Mouse (Mus musculus): ENCODE measurements around the gene Klhl29.

Gene Klhl29

DNA sequence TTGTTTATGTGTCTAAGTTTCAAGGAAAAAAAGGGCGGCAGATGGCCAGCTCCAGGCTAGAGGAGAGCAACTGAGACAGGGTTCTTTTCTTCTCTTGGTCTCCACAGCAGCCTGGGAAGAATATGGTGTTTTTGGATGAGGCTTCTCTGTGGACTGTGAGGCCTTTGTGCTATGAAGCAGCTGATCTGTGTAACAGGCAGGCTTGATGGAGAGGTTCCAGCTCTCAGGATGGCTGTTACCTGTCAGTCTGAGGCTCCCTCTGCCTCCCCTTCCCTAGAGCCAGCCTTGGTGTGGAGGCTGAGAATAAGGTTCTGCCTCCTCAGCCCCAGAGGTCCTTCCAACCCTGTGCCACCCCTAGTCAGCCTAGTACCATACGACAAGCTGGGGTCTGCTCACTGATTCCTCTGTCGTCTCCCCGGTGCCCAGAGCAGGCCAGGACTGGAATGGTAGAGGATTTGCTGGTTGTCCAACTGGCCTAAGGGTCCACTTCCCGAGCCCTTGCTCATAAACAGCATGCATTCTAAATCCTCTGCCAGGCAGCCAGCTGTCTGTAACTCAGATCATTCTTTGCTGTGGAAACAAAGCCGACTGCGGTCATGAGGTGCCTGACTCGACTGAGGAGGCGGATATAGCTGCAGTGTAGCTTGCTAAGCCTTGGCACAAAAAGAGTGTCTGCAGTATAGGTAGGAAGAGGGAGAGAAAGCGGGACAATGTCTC is 122.0 kb downstream of the Klhl29 start:
- DNase-seq (ENCODE audit: low spot score): no peak

- no peak for DNase-seq (ENCODE audit: low spot score)
These were observed 122.9 kb downstream of the Klhl29 start for GRCm38 (mm10) chr12:5252569-5252968.

DNA sequence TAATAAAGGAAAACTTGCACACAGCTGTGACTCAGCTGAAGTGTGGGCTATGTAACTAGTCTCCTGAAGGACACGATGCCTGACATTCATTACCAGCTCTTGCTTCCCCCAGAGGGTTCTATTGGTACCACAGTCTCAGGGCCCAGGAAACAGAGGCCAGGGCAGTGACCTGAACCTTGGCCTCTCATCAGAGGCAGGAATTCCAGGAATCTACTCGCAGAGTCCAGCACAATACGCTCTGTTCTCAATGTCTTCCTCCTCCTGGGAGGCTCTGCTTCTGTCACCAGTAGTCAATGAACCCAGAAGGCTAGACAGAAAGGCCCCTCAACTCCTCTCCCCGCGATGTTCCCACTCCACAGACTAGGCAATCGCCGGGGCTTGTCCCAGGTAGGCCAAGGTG is 125.4 kb downstream of the Klhl29 start:
- DNase-seq (ENCODE audit: low spot score): no peak

DNA sequence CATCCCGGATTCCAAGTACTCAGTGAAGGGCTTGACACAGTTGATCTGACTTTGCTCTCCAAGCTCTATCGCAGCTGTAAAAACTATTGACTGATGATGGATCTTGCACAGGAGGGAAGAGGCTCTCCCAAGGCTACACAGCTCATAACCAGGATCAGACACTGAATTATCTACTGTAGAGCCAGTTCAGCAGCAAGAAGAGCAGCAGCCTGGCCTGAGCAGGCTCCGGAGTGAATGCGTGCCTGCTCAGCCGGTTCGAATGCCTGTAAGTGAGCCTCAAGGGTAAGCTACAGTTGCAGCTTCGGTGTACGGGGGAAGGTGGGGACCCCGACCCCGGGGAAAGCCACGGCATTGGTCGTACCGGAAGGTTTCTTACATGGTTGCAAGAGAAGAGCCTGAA is 126.4 kb downstream of the Klhl29 start:
- no peak for DNase-seq (ENCODE audit: low spot score)

- DNase-seq (ENCODE audit: low spot score): no peak
These were observed 128.0 kb downstream of the Klhl29 start for GRCm38 (mm10) chr12:5247505-5247904.

DNA sequence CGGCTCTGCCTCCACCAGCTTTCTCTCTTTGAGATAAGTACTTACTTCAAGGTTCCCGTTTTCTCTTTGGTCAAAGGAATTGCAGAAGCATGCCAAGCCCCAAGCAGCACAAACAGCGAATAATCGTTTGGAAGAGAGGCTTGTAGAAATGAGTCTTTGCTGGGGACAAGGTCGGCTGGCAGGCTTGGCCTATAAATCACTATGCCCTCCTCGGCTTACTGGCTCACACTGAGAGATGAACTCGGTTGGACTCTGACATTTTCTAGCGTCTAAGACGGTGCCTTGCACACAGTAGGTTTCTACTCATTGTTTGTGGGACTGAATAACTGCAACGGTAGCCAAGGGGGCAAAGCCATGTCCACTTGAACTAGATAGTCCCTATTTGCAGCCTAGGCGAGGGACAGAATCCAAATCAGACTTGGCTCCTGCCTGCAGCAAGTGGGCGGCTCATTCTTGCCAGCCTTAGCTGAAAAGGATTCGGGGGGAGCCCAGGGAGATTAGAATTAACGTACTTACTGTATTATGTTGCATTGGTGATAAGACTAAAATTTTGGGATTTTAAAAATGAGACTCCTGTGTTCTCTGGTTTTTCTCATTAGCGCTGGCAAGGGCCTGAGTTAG is 128.7 kb downstream of the Klhl29 start:
- DNase-seq (ENCODE audit: low spot score): no peak

DNA sequence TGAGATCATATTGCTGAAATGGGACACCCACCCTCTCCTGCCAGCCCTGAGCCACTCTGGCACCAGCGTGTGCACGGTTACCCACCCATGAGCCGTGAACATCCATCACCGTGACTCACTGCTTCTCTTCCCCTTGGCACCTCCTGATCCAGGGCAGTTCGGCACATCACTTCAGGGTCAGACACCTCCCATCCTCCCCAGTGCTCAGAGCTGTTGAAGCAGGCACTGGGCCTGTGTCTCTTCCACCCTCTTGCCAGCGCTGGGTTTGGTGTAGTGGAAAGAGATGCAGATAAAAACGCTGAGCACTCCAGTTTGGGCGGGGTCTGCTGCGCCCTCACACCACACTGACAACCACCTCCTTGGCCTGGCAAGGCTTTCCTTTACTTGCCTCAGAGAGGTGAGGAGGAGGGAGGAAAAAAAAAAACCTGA is 129.3 kb downstream of the Klhl29 start:
- no peak for DNase-seq (ENCODE audit: low spot score)

- no peak for DNase-seq (ENCODE audit: low spot score)
These were observed 130.3 kb downstream of the Klhl29 start for GRCm38 (mm10) chr12:5245207-5245597.

DNA sequence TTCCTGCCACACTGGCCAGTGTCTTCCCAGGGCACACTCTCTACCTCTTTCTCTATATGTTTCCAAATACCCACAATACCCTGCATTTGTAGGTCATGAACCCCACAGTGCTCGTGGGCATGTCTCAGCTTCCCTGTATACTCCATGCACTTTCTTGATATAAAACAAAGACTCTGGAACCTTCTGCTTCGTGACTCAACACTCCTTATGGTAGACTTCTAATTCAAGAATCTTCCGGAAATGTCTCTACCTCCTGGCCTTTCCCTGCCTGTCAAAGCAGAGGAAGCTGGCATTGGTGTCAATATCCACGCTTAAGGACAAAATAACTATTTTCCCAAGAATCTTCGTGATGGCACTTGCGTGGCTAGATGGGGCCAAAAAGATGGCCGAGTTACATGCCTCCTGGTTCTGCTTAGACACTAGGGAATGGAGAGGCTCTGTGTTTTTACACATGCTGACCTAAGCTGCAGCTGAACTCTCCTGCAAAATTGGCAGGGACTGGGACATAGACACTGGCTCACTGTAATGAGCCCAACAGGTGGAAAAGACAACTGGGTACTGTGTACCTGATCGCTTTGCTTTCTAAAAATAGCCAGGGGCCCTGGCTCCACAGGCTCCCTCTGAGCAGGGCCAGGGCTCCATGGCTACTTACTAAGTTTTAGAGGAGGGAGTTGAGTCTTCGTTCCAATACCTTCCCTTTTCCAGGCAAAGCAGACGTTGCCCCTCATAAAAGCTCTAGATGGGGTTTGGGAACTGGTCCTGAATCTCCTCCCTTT is 130.9 kb downstream of the Klhl29 start:
- no peak for DNase-seq (ENCODE audit: low spot score)

DNA sequence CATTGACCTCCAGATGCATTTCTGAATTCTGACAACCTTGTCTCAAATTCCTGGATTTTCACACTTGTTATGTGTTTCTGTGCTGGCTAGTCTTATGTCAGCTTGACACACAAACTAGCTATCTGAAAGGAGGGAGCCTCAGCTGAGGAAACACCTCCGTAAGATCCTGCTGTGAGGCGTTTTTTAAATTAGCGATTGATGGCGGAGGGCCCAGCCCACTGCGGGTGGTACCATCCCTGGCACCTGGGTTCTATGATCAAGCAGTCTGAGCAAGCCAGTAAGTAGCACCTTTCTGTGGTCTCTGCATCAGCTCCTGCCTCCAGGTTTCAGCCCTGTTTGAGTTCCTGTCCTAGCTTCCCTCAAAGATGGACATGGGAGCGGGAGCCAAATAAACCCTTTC is 131.6 kb downstream of the Klhl29 start:
- no peak for DNase-seq (ENCODE audit: low spot score)

GRCm38 (mm10) chr12:5243449-5243848 is 132.0 kb downstream of the Klhl29 start:
- DNase-seq (ENCODE audit: low spot score): no peak

- no peak for DNase-seq (ENCODE audit: low spot score)
These were observed 132.7 kb downstream of the Klhl29 start for GRCm38 (mm10) chr12:5242551-5243330.

DNA sequence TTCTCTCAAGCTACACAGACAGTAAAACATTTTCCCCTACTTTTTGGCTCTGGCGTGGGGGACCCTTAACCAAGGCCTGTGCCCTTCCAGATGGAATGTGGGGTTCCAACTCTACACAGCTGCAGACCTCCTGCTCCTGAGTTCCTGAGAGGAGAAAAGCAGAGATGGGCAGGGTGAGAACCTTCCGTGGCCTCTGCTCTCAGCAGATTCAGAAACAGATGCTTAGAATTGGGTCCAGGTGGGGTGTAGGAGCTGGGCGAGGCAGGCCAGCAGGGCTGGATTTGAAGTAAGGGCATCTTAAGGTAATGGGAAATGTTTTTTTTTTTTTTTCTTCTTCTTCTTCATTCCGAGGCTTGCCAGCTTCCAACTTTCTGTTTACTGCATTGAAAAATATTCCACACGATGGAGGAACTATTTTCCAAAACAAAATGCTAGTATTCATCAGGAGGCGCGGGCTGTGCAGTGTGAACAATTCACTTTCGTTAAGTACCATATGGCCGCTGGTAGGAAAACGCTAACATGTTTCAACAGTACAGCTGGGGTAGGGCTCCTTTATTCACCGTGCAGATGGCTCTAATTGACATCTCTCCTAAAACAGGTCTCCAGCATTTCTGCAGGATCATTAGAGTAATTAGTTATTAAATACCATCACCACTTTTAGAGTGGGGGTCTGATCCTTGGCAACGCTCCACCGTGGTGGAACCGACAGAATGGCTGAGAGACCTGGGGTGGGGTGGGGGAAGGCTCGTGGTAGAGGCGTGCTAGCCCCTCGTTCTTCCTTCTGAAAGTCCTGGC is 135.8 kb downstream of the Klhl29 start:
- DNase-seq (ENCODE audit: low spot score): peak; percentile 71

DNA sequence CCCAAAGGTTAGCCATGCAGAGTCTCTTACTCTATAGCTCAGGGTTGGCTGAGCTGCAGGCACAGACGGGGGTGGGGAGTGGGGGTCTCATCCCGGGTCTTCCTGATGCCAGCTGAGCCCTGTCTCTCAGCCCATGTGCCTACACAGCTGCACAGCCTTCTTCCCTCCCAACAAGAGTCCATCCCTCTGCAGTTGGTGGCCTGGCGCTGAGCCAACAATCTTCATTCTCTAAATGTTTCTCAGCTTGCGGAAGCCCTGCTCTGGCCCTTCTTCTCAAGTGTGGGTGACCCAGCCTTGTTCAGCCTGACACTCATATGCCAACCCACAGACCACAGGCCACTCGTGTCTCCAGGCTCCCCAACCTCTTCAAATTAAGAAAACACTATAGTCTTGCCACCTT is 138.4 kb downstream of the Klhl29 start:
- no peak for DNase-seq (ENCODE audit: low spot score)

DNA sequence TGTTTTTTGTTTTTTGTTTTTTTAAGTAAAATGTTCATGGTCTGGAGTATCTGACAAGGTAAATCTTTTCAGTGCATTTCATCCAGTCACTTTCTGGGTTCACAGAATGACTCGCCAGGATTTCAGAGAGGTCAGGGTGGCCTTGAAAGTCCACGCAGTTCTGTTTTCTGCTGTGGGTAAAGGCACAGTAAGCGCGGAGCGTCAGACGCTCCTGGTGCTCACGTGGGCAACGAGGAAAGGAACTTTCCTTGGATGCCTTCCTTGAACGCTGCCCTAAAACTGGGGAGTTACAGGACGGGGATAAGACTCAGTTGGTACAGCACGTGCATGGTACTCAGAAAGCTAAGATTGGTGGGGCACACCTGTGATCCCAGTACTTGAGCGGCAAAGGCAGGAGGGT is 139.9 kb downstream of the Klhl29 start:
- no peak for DNase-seq (ENCODE audit: low spot score)

- no peak for DNase-seq (ENCODE audit: low spot score)
These were observed 145.0 kb downstream of the Klhl29 start for GRCm38 (mm10) chr12:5230504-5230903.

DNA sequence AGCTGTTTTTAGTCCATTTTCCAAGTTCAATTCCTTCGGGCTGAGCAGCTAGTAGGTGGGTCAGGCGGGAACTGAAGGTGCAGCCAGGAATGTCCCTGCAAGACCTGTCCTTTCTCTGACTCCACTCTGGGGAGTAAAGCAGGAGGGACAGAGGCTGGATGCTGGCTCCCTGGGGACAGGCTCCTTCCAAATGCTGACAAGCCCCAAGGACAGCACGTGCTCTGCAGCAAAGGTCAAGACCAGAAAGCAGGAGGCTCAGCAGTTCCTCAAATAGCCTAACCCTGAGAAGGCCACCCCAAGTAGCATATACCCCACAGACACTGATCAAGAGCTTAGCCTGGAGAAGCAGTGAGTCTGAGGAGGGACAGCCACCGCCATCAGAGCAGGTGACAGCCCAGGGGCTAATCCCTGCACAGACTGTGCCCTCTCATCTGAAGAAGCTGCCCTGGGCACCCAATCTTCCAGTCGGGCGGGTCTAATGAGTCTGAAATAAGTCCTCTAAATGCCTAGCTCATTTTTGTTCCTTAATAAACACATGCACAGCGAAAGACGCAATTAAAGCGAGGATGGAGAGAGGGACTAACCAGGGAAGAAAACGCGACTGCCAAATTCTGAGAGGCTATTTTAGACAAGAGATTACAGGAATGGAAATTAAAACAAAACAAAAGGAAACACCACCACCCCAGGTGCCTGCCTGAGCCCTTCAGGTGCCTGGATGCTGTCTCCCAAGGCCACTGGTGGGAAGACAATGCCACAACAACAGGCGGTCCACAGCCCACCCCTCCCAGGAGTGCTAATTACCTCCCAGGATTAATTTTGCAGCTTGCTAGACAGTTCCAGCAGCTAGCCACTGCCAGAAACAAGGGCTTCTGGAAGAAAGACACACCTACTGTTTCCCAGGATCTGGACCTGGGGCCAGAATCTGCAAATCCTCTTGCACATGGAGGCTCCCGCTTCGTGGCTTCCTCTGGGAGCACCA is 148.5 kb downstream of the Klhl29 start:
- no peak for DNase-seq (ENCODE audit: low spot score)

DNA sequence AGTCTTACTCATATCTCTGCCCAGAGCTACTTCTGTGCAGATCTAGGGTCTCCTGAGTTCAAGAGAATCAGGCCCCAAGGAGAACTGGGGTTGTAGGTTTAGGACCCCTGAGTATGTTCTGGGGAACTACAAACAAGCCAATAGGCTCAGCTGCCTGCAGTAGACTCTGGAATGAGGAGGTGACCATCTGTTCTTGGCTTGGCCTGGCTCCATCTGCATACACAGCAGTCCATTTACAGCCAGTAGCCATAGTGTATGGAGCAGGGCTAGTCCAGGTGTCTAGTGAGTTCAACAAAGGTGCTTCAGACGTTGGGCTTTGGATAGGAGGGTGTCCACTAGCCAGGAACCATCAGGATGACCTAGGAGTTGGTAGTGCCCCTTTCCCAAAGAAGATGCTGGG is 151.9 kb downstream of the Klhl29 start:
- no peak for DNase-seq (ENCODE audit: low spot score)

DNA sequence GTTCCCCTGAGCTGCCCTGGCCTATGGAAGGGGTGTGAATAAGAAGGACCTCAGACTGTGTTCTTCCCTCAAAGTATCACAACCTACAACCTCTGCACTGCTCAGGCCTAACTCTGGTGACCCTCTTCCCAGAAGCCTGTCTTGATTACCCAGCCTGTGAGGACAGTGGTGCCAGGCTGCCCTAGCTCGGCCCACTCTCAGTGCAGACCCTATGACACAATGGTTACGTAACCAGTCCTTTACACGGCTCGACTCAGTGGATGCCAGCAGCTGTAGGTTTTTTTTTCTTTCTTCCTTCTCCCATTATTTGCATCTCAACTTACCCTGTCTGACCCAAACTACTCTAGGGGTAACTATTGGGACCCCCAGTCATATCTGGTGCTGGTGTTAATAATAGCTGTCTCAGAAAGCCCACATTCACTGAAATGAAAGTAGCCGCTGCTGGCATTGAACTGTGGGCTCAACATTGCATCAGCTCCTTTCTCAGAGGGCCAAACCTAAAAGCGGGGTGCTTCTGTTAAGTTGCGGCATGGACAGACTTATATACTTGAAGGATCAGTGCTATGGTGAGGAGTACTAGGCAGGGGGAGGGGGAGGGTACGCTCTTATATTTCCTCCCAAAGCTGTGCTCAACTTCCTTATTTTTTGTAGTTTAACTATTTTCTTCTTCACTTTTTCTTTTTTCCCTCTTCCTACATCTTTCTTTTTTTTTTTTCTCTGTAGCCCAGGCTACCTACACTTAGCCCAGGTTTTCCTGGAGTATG is 152.9 kb downstream of the Klhl29 start:
- DNase-seq (ENCODE audit: low spot score): no peak
